Mouse (Mus musculus): Measurements from ENCODE around the gene Prr30.
"Not testable (repeated sequence)": the region's sequence is repeated elsewhere in the genome, so short reads cannot be mapped to it uniquely, and the experiment has no call there.

The Prr30 gene

GRCm38 (mm10) chr14:101200230-101200629, at the start of gene Prr30:
Gene Prr30 (minus strand): TSS chr14:101200330.
- DNase-seq: no peak

- no peak for DNase-seq
These were observed 46.7 kb upstream of the Prr30 start for GRCm38 (mm10) chr14:101246793-101247192.

- no peak for DNase-seq
These were observed 45.6 kb upstream of the Prr30 start for GRCm38 (mm10) chr14:101245706-101246105.

GRCm38 (mm10) chr14:101244441-101244840, 44.3 kb upstream of the Prr30 start:
- DNase-seq: not testable (repeated sequence)

GRCm38 (mm10) chr14:101237965-101238364, 37.8 kb upstream of the Prr30 start:
- no peak for DNase-seq

- peak; percentile 5 for DNase-seq
These were observed 28.9 kb upstream of the Prr30 start for GRCm38 (mm10) chr14:101229068-101229467.

GRCm38 (mm10) chr14:101222319-101222718, 22.2 kb upstream of the Prr30 start:
- no peak for DNase-seq

- DNase-seq: no peak
These were observed 27.9 kb downstream of the Prr30 start for GRCm38 (mm10) chr14:101172258-101172657.

Measured in right cerebral cortex, adult 18-20 months (tissue).